Mouse (Mus musculus) 3T3-L1 (cell line): ENCODE data around the gene Vps8.

Experiments
- DNase-seq: peaks from one replicate; pipeline ENCODE4 v3.0.0-alpha.2; 2015; ENCODE audit warnings: low read depth, low spot score

Gene Vps8

DNA sequence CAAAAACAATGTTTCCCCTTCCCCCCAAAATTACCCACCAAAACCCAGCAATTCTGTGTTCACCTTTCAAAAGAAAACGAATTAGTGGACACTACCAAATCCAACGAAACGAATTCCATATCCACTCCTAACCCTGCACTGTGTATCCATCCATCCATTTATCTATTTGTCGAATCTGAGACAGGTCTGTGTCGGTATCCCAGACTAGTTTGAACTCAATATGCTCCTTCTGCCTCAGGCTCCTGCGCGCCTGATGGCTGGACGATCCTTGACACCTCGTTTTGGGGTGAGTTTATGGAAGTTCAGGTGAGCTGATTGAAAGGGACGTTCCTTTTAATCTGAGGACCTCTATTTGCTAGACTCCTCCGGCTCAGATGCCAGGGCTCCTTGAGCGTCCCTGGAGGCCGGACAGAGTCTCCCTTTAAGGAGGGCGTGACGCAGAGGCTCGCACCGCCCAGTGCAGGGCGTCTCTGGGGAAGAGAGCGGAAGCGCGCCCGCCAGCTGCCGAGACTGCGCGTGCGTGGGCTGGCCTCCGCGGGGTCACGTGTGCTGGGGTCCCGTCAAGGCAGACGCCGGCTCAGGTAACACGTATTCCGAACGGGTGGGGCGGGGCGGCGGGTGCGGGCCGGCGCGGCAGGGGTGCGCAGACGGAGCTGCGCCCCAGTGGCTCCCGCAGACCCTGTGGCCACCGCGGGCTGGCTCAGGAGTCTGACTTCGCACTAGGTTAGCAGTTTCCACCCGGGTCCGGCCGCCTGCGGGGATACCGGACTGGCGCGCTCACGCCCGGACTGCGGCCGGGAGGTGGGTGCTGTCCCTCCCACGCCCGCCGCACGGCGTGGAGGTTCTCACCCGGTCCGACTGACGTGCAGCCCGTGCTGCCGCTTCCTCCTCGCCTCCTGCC is at the start of gene Vps8:
Vps8 (plus strand) TSS at position 474 of the 901 bp plus-strand sequence.
- DNase-seq, result peak; percentile 96

- no peak for DNase-seq
Measured at GRCm38 (mm10) chr16:21373316-21373960, 49.5 kb upstream of the Vps8 start.

DNA sequence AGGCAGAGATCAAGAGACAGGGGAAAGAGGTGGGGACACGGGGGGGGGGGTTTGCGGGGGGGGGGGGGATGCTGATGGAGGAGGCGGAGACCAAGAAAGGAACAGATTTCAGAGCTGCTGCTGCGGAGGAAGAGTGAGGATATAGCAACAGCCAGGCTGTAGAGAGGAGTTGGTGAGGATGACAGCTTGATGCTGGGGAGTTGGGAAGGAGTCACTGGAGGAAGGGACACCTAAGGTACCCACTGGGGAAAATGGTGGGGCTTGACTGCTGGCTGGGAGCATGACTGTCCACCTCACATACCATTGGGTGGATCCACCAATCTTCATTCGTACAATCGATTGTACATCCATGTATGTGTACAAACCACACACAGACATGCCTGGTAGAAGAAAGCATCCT is 48.9 kb upstream of the Vps8 start:
- DNase-seq, result no peak

DNA sequence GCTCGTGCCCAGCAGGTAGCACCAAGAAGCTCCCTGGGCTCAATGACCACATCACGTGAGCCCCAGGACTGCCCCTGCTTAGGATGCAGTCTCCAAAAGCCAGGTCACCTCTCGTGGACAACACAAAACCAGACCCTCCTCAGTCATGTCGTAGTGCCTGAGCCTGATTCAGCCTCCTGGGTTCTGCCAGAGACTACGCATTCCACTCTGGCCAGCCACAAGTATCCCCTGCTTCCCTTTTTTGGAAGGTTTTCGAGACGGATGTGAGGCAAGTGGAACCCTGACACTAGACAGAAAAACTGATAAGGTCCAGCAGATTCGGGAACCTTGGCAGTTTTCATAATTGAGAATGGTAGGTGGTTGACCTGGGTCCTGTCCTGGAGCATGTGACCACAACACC is 47.8 kb upstream of the Vps8 start:
- DNase-seq, result no peak

- peak; percentile 59 for DNase-seq
Measured at GRCm38 (mm10) chr16:21376316-21376715, 46.6 kb upstream of the Vps8 start.

GRCm38 (mm10) chr16:21376949-21377604 is 45.8 kb upstream of the Vps8 start:
- no peak for DNase-seq

DNA sequence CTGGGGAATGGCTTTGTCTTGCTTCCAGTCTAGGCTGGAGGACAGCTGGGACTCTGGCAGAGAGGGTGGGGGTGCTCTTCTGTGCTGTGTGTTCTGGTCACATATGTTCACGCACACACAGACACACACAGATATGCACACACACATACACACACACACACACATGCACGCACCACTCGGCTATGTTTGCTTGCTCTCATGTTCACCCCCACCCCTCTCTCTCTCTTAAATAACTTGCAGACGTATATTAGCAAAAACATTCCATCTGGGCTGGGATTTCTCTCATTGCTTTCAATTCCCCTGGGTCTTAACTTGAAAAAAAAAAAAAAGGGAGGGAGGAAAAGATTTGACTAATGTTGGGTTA is 45.3 kb upstream of the Vps8 start:
- peak; percentile 80 for DNase-seq

GRCm38 (mm10) chr16:21381469-21381868 is 41.4 kb upstream of the Vps8 start:
- no peak for DNase-seq

GRCm38 (mm10) chr16:21382152-21382911 is 40.6 kb upstream of the Vps8 start:
- peak; percentile 56 for DNase-seq

- DNase-seq, result no peak
Measured at GRCm38 (mm10) chr16:21385926-21386881, 36.7 kb upstream of the Vps8 start.

DNA sequence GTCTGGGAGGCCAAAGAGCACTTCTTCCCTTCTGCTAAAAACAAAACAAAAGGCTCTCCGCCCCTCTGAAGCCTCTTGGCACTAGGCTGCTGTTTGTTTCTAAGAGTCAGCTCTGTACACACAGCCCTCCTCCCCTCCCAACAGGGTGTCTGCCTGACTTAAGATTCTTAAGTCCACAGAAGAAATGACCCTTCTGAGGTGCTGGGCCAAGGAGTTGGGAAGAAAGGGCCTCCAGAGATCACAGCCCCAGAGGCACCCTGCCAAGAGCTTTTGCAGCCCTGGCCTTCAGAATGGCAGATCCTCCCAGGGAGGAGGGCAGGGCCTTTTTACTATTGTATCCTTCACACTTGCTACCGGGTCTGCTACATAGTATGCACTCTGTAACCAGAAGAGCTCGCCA is 33.6 kb upstream of the Vps8 start:
- DNase-seq, result peak; percentile 54

DNA sequence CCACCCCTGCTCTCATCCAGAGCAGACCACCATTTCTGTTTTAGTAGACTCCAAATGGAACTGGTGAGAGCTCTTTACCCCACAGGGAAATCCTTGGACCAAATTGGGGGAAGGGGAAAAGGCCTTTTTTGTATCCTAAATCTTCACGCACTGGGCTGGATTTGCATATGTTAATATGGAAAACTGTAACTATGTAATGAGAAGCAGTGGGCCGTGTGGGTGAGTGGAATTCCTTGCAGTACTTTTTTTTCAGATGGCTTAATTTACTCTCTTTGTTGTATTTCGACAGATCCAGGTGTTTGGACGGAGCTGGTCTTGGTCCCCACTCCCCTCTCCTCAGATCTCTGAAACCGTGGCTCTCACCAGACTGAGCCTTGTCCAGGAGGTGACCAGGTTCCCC is 32.2 kb upstream of the Vps8 start:
- DNase-seq, result no peak

DNA sequence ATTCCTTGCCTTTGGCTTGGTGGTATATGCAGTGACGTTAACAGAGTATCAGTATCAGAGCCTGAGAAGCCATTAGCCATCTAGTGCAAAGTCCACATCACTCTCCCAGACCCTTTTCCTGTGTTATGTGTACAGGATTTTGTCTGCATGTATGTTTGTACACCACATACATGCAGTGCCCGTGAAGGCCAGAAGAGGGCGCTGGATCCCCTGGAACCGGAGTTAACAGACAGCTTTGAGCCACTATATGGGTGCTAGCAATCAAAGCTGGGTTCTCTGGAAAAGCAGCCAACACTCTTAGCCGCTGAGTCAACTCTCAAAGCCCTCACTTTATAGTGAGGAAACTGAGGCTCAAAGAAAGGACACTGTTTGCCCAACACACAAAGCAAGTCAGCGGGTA is 30.8 kb upstream of the Vps8 start:
- DNase-seq, result peak; percentile 52

- peak; percentile 97 for DNase-seq
Measured at GRCm38 (mm10) chr16:21392517-21393112, 30.3 kb upstream of the Vps8 start.

GRCm38 (mm10) chr16:21395546-21395945 is 27.4 kb upstream of the Vps8 start:
- no peak for DNase-seq

DNA sequence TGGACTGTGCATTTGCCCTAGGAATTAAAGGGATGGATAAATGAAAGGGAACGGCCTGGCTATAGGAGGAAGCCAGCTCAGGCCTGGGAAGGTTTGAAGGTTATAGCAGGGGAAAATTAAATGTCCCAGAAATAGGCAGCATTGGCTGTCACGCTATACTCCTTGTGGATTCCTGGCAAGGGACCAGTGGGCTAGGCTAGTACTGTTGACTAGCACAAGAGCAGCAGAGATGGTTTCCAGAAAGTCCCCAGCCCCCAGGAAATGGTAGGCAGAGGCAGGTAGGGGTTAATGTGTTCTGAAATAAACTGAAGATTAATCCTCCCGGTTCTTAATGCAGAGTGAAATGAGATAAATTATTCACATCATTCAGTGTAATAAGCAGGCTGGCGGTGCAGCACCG is 25.2 kb upstream of the Vps8 start:
- no peak for DNase-seq

- peak; percentile 63 for DNase-seq
Measured at GRCm38 (mm10) chr16:21398345-21399051, 24.4 kb upstream of the Vps8 start.

DNA sequence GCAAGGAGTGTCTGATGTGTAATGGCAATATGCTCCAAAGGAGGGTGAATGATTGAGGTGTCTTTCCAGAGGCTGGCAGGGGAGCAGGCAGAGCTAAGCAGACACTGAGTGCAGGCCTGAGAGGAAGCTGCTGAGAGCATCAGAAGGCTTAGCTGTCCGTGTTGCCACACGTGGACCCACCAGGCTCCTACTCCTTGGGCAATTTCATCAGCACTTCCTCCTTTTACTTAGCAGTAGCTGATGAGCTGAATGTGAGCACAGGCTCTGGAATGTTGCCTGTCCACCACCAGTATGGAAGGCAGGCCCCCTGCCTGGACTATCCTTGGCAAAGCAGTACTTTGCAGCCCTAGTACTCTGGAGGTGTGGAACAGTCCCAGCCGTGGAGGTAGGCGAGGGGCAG is 23.0 kb upstream of the Vps8 start:
- DNase-seq, result peak; percentile 67

- DNase-seq, result peak; percentile 91
Measured at GRCm38 (mm10) chr16:21402068-21402467, 20.9 kb upstream of the Vps8 start.

- DNase-seq, result peak; percentile 87
Measured at GRCm38 (mm10) chr16:21403402-21403801, 19.5 kb upstream of the Vps8 start.
